Mouse (Mus musculus): ENCODE data around the gene Slitrk6.

The Slitrk6 gene

DNA sequence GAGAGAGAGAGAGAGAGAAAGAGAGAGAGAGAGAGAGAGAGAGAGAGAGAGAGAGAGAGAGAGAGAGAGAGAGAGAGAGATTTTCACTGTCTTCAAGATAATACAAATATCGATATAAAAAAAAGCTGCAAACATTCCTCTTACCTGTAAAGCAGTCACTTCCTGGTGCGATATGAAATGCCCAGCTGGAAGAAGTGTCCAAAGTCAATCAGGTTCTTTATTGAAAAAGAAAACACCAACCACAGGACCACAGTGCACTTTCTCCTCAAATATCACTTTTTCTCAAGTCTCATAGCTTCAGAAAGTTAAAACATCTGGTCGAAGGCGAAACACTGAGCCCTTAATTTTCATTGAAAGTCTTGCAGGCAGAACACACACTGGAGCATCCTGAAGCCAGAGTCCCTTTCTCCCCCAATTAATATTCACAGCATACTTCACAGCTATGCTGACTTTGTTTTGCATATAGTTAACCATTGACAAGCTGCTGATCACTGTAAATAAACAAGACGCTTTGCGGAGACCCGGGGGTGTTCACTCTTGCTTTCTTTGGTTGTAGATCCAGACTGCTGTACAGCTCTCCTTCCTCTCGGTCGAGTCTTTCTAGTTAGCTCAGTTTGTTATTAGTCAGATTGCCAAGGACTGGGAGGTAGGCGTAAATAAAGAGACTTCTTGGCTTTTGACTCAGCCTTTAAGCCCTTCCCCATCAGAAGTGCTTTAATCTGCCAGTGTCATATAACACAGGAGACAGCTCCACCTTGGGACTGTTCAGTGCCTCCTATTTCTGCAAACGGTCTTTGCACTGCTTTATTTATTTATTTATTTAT is at the start of gene Slitrk6:
Slitrk6 (minus strand) TSS at position 666 of the 824 bp plus-strand sequence.
- no peak for DNase-seq (ENCODE audit: low spot score)

DNA sequence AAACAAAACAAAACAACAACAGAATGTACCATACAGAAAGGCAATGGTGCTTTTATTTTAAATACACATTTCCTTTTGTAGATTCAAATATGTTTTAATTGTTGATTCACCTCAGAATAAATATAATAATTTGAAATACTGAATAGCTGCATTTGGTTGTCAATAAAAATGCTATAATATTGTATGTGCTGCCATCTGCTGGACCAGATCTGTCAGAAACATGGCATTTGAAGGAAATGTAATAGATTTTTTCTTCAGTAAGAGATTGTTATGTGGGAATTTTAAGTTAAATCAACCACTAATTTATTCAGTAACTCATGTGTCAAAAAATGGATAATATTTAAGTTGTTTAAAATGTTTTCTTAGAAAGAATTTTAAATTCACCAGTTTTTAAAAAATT is 22.6 kb upstream of the Slitrk6 start:
- no peak for DNase-seq (ENCODE audit: low spot score)

DNA sequence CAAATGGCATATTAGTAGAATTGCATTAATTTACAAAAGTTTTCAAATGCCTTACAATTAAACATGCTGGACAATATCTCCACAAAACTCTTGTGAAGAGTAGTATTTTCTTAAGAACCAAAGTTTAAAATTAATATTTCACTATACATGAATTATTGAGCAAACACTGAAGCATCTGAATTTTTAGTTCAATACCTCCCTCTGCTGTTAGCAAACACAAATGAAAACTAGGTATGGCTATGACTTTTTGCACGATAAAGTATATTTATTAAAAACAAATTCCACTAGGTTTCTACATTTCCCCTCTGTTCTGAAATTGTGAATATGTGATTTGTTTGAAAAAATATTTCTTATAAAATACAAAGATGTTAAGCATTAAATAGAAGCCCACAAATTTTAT is 15.7 kb upstream of the Slitrk6 start:
- DNase-seq (ENCODE audit: low spot score), result no peak

DNA sequence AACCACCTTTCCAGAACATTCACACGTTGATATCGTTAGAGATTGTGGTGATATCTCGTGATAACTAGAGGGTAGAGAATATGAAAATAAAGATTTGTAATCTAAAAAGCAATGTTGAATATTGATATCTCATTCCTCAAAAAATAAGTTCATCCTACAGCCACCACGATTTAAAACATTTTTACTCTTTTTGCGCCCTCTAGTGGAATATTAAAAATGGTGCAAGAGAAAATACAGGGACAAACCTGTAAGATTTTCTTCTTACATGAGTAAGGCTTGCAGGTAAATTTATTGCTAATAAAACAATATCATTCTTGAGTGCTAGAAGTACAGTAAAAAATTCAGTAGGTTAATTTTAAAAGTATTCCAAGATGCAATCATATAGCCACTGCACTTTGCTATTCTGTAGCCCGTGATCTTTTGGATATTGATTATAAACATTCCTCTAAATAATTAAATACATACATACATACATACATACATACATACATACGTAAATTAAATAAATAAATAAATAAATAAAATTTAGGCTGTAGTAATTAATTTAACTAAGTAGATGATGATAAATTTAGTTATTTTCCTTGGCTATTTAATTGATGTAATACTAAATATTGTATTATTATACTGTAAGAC is 7.8 kb upstream of the Slitrk6 start:
- no peak for DNase-seq (ENCODE audit: low spot score)

DNA sequence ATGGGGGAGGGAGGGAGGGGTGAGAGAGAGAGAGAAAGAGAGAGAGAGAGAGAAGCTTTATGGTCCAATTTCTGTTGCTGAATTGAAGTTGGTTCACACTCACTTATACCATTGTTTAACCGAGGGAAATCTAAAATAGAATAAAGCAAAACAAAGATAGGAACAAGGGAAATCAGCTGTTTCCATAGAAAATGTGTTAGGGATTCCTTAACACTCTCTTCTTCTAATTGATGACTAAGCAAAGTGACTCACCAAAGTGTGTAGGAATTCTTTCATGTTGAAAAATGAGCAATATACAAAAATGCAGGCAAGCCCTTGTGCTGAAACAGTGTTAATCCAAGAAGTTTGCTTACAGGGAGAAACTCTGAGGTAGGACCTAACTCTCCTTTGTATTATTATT is 6.0 kb upstream of the Slitrk6 start:
- no peak for DNase-seq (ENCODE audit: low spot score)

DNA sequence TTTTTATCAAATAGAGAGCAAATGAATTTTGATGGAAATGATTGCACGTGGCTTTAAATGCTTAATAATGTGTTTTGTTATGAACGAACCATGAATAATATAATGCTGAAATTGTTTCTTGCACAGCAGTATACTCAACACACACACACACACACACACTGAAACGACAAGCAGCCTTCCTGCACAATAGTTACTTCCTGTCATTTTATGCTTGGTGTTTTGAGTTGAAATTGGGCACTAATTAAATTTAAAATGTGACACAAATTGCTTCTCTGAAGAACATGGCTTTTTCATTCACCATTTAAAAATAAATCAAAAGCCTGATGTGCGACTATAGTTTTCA is 330 bp upstream of the Slitrk6 start:
- DNase-seq (ENCODE audit: low spot score), result no peak

DNA sequence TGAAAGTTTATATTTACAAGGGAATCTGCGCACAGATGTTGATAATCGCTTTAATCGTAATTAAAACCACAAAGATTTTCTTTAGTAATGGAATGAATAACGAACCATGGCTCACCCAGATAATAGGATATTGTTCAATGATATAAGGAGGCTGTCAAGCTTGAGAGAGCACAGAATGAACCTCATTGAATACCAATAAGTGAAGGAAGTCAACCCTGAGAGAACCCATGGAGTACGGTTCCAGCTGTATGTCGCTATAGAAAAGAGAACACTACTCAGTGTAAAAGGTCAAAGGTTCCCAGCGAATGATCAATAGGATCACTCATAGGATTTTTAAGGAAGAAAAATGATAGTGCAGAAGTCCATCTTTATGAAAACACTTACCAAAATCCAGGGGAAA is 15.1 kb downstream of the Slitrk6 start:
- DNase-seq (ENCODE audit: low spot score), result no peak

DNA sequence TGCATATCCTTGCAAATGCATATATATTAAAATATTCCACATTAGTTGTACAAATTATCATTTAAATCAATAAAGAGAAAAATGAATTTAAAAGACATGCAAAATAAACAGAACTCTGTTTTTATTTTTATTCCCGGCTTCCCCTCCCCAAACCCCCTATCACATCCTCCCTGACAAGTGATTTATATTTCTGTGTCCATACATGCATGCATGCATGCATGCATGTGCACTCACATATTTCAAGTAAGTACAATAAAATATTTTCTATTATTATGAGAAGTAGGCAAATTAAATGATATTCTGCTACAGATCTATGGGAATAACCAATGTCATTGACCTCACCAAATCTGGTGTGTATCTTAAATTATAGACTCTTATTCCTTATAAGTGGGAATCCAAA is 15.6 kb downstream of the Slitrk6 start:
- DNase-seq (ENCODE audit: low spot score), result no peak

DNA sequence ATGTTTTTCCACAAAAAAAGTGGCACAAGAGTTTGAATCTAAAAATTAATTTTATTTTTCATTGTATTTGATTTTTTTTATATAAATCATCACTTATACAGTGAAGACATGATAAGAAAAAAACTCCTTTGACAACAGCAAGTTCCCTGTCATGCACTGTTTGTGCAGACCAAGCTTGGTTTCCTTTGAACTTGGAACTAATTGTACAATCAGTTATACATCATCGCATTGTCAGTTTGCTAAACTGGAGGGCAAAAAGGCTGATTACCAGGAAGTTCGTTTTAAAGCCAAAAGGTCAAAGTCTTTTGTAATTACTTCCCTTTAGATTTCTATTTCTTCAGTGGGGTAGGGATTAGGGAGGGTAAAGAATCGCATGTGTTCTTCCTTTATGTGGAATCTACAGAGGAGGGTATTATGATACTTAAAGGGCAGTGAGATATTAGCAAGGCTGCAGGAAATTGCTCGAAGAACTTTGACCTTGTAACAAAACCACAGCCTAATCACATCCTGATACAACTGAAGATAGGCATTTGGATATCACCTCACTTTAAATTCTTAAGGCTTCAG is 26.5 kb downstream of the Slitrk6 start:
- no peak for DNase-seq (ENCODE audit: low spot score)

DNA sequence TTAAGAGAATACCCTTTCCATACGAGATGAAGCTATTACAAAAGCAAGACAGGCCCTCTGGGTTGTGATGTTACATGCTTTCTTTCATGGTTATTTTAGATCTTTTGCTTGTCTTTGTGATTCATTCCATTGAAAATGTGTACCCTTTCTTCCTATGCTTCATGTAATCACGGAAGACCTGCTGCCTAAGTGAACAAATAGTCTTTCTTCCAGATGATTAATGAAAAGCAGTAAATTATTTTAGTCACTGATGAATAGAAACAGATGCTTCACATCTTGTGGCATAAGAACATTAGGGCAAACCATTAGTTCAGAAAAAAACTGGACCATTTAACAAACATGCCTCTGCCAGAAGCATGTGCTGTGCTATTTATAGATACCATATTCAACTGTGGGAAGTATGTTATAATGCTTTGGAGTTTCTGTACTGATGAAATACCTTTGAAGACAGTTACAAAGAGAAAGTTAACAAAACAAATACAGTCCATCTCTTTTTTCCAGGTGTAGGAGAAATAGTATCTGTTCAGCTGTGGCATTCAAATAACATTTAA is 30.8 kb downstream of the Slitrk6 start:
- DNase-seq (ENCODE audit: low spot score), result no peak

Measured in ovary, postnatal 14 days (tissue).